Mouse (Mus musculus): ENCODE measurements around the gene Csrnp3.

The Csrnp3 gene

DNA sequence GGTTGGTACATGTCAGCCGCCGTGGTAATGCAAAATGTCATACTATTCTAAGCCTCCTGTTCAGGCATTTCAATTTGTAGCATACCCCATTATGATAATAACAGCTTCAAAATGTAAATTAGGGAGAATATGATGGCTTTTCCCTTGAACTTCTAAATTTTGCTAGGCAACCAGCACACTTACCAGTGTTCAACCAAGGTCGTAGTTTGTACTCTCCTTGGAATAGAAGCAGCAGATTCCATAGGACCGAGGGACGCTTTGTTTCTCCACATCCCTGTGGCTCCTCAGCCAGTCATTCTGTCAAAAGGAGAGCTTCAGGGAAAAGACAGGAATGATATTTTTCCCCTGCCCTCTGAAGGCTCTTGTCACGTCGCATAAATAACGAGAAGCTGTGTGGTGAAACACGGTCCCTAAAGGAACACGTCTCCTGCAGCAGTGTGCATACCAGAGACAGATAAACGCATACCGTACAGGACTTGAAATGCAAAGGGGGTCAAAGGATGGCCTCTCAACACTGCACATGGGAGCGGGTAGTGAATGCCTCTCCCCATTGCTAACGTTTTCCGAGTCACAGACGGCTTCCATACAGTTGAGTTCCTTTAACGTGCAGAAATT is 108.3 kb downstream of the Csrnp3 start:
- no peak for DNase-seq

- no peak for DNase-seq
Measured at GRCm38 (mm10) chr2:65955804-65956203, 110.2 kb downstream of the Csrnp3 start.

- no peak for DNase-seq
Measured at GRCm38 (mm10) chr2:65956727-65957126, 111.2 kb downstream of the Csrnp3 start.

DNA sequence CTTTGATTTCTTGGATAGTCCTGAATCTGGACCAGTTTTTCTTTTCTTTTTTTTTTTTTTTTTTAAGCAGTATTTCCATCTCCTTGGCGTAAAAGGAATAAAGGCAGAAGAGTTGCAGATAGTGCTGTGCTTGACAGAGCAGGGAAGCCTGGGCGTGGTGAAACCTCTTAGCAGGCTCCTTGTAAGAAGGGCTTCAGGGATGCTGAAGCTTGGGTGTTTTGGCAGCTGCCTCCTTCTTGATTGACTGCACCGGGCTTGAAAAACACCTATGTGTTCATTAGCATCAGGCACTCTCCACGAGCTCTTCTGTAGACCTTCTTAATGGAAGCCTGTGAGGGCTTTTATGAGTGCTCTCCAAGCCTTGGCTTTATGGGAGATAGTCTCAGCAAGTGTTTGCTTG is 117.9 kb downstream of the Csrnp3 start:
- DNase-seq = no peak

- DNase-seq = no peak
Measured at GRCm38 (mm10) chr2:65968810-65969209, 123.2 kb downstream of the Csrnp3 start.

DNA sequence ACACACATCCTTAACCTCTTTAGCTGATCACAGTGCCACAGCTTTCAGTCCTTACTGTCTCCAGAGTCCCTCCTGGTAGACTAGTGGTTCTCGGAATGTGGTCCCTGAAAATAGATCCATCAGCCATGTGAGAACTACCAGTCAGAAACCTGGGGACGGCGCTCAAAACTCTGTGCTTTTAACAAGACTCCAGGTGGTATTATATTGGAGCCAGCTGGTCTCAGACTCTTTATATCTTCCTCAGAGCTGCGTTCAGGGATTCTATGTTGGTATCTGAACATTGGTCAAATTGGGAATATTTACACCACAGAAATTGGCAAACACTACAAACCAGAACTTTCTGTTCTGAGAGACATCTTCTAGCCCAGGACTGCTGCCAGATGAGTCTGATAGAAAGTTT is 128.3 kb downstream of the Csrnp3 start:
- no peak for DNase-seq

DNA sequence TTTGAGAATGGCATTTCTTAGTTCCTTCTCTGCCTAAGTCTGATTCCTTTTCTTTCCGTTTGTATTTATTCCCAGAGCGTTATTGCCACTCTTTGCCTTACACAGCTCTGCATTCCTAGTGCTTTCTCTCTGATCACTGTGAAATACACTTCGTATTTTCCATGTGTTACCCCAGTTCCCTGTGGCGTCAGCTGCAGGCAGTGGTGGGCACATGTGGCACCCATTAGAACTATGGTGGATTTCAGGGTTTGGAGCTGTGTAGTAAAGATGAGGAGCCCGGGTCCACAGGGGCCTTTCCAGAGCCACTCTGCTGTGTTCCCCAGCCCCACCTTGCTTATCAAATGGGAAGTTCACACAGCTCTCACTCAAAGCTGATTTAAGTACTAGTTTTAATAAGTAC is 129.8 kb downstream of the Csrnp3 start:
- DNase-seq = no peak

GRCm38 (mm10) chr2:65979338-65980053 is 133.9 kb downstream of the Csrnp3 start:
- peak; percentile 38 to 41 for DNase-seq

DNA sequence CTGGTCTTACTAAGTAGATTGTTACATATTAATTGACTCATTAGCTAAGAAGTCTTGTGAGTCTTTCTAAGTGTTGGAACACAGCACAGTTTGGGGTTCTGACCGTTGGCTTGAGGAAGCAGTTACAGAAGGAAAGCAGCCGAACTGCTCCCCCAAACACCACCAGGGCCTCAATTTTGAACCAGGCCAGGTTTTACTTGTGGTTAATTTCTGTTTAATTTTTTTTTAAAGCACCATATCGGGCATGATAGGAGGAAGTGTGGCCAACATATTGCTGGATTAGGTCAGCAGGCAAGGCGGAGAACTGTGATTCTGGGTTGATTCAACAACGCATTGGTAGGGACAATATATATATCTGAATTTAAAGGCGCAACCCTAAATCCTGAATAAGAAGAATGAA is 135.9 kb downstream of the Csrnp3 start:
- DNase-seq = no peak

GRCm38 (mm10) chr2:65981965-65982364 is 136.4 kb downstream of the Csrnp3 start:
- DNase-seq = no peak

DNA sequence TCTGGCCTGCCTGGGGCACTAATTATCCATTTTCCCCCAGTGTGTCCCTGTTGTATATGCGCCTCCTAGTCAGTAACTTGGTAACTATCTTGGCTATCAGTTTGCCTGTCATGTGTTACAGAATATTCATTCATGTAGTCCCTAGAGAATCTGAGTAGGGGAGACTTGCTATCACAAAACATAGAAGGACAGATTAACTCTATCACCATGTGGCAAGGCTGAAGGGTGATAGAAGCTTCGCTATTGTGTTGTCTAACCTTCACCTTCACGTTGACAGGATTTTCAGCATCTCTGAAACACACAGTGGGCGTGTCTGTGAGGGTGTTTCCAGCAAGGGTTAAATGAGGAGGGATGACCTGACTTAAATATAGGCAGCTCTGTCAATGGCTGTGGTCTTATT is 140.1 kb downstream of the Csrnp3 start:
- DNase-seq = no peak

GRCm38 (mm10) chr2:65987069-65987468 is 141.5 kb downstream of the Csrnp3 start:
- peak in 1 of 2 experiments; percentile 15 for DNase-seq

DNA sequence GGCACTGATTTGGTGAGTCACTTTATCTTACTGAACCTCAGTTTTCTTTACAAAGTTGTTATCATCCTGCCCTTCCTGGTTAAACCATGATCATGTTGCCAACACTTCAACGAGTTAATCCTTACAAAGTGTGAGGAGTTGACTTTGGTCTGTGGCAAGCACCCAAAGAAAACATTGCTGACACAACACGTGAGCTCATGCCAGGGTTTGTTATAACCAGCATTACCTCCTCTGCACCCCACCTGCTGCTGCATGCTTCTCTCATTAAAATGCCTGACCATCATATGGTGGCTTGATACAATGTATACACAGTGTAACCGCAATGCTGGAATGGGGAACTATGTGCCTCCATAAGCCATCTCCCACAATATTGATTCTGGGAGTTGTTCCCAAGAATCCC is 142.0 kb downstream of the Csrnp3 start:
- DNase-seq = no peak

- no peak for DNase-seq
Measured at GRCm38 (mm10) chr2:65988788-65989187, 143.2 kb downstream of the Csrnp3 start.

GRCm38 (mm10) chr2:65990108-65990507 is 144.5 kb downstream of the Csrnp3 start:
- DNase-seq = no peak

GRCm38 (mm10) chr2:65990754-65991153 is 145.2 kb downstream of the Csrnp3 start:
- DNase-seq = no peak

DNA sequence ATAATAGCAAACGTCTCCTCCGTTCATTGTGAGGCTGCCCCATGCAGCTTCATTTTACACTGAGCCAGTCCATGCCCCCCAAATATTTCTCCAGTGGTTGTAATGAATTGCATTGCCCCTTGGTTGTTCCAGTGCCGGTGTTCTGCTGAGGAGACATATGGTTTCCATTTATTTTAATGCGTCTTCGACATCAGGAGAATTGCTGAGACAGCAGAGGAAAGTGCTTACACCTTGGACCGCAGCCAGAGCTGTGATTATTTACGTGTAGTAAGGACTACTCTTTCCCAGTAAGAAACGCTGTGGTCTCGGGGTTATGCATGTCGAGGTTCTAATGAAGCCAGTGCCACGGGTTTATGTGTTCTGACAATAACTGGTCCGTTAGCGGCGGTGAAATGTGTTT is 147.8 kb downstream of the Csrnp3 start:
- DNase-seq = peak in 1 of 2 experiments; percentile 13

GRCm38 (mm10) chr2:65994886-65995468 is 149.4 kb downstream of the Csrnp3 start:
- no peak for DNase-seq

DNA sequence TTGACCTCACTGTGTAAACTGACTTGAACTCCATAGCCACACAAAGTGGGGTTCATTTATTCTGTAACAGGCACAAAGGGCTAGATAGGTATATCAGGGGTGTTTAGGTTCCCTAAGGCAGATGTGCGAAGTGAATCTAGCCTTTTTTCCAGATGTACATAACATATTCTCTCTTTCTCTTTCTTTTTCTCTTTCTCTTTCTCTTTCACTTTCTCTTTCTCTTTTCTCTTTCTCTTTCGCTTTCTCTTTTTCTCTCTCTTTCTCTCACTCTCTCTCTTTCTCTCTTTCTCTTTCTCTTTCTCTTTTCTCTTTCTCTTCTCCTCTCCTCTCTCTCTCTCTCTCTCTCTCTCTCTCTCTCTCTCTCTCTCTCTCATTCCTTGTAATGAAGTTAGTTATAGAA is 153.2 kb downstream of the Csrnp3 start:
- DNase-seq = no peak

GRCm38 (mm10) chr2:66008995-66009654 is 163.6 kb downstream of the Csrnp3 start:
- DNase-seq = no peak

- DNase-seq = no peak
Measured at GRCm38 (mm10) chr2:66009677-66010076, 164.1 kb downstream of the Csrnp3 start.

DNA sequence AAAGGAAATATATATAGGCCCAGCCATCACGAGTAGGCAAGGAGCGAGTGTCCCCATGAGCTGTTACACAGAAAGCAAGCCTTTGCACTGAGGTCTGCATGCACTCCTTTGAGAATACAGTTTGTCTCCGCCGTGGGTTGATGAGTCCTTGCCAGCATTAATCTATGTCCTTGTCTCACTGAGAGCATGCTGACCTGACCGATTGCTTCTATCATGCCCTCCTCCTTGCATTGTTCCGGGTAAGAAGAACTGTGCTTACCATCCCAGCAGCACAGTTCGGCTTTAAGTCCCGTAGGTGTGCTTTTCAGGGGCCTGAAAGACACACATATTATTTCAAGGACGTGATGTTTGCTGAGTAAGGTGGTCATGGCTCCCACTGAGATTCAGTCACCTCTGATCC is 173.1 kb downstream of the Csrnp3 start:
- DNase-seq = no peak

GRCm38 (mm10) chr2:66019235-66019634 is 173.7 kb downstream of the Csrnp3 start:
- DNase-seq = no peak

GRCm38 (mm10) chr2:66023419-66023818 is 177.9 kb downstream of the Csrnp3 start:
- no peak for DNase-seq

Measured in cerebellum, adult 18-20 months (tissue).